Mouse (Mus musculus) stomach, embryonic 16.5 days (tissue): ENCODE results near the gene Grrp1. TPM values are rescaled to one million over a fixed set of nuclear protein-coding genes. Genes with fewer than 3 reads are reported as not detected.
A peak's percentile ranks its signal among the peaks of the same experiment; 100 is the strongest.

Experiments used
- ATAC-seq: fragments of 200-750 bp; cut with Nextera tagmentation; 2 replicates; pipeline ENCODE4 v1.8.0; 2017; ENCODE audit warnings: moderate number of reproducible peaks, moderate TSS enrichment; ENCODE audit not compliant: insufficient read depth, low FRiP score
- H3K27ac ChIP-seq: fragments of 300-500 bp; sonication (generic); 2 replicates; pipeline ENCODE4 v1.5.1; 2014; ENCODE audit warnings: low read length
- H3K27me3 ChIP-seq: fragments of 300-500 bp; sonication (generic); 2 replicates; pipeline ENCODE4 v1.6.1; 2014; ENCODE audit warnings: low read length, control low read depth, mixed read lengths; ENCODE audit not compliant: control insufficient read depth, insufficient read depth
- H3K36me3 ChIP-seq: fragments of 300-500 bp; sonication (generic); 2 replicates; pipeline ENCODE4 v1.6.1; 2014; ENCODE audit warnings: low read length; ENCODE audit not compliant: control insufficient read depth, insufficient read depth
- H3K4me1 ChIP-seq: fragments of 300-500 bp; sonication (generic); 2 replicates; pipeline ENCODE4 v1.6.1; 2014; ENCODE audit warnings: low read length, control low read depth, mixed read lengths; ENCODE audit not compliant: control insufficient read depth, insufficient read depth
- H3K4me2 ChIP-seq: fragments of 300-500 bp; sonication (generic); 2 replicates; pipeline ENCODE4 v1.6.1; 2014; ENCODE audit warnings: low read depth, low read length, mixed read lengths
- H3K4me3 ChIP-seq: fragments of 300-500 bp; sonication (generic); replicated peaks from 2 replicates; pipeline ENCODE4 v1.5.1; 2014; ENCODE audit warnings: mild to moderate bottlenecking, low read length
- H3K9ac ChIP-seq: fragments of 300-500 bp; sonication (generic); 2 replicates; pipeline ENCODE4 v1.6.1; 2014; ENCODE audit warnings: low read length
- H3K9me3 ChIP-seq: fragments of 300-500 bp; sonication (generic); replicated peaks from 2 replicates; pipeline ENCODE4 v1.6.1; 2016; ENCODE audit warnings: low read length, control low read depth; ENCODE audit not compliant: control insufficient read depth
- WGBS: fragments of 180-500 bp; shearing (Covaris S2); extraction: QIAGEN DNeasy Blood & Tissue Kit; methylation state at CpG from one replicate; pipeline ENCODE4 v1.1.7; 2014; 5-methylcytosine and 5-hydroxymethylcytosine counted together
- polyA plus RNA-seq: library from polyadenylated mRNA; unstranded; fragments of >200 nt; fragmentation: Nextera tagmentation; extraction: Ambion mirVana; gene quantifications from 2 replicates; pipeline ENCODE4 v1.2.1, GENCODE M21; 2015

The Grrp1 gene
- polyA plus RNA-seq, 1 experiment from 2014 or later, result 3.2 TPM

GRCm38 (mm10) chr4:134257198-134258009 lies 3.5 kb upstream of the Grrp1 start:
- ATAC-seq, result no peak
- no peak overlapping the region for H3K4me2 ChIP-seq
- no peaks in the 10 kb centered on the region for H3K9me3 ChIP-seq
- WGBS, result 32% methylated on average over 11 of the region's 11 CpGs
- H3K27me3 ChIP-seq, result peaks cover 10% of the 10 kb centered on the region
- H3K4me3 ChIP-seq, result no peak overlapping the region
- no peak overlapping the region for H3K9ac ChIP-seq
- no peaks in the 10 kb centered on the region for H3K36me3 ChIP-seq
- H3K27ac ChIP-seq, result no peak overlapping the region
- peaks cover 11% of the 10 kb centered on the region for H3K4me1 ChIP-seq

GRCm38 (mm10) chr4:134256407-134257197 lies 2.7 kb upstream of the Grrp1 start:
- Histone ChIP-seq H3K4me1 (peaks cover 19% of the 10 kb centered on the region), H3K27ac (peak overlapping the region; percentile 4; the same call in 1 of the 2 replicates), H3K27me3 (peaks cover 18% of the 10 kb centered on the region), H3K4me3 (no peak overlapping the region), H3K4me2 (no peak overlapping the region), H3K9ac (peak overlapping the region; percentile 2; the same call in 1 of the 2 replicates), H3K36me3 (no peaks in the 10 kb centered on the region), H3K9me3 (no peaks in the 10 kb centered on the region)
- peak; percentile 39 for ATAC-seq
- WGBS, result 28% methylated on average over 18 of the region's 19 CpGs

GRCm38 (mm10) chr4:134255854-134256253 lies 1.9 kb upstream of the Grrp1 start:
- 43% methylated on average over 4 of the region's 4 CpGs for WGBS
- Histone ChIP-seq H3K4me1 (peaks cover 26% of the 10 kb centered on the region), H3K27ac (no peak overlapping the region; the same call in 1 of the 2 replicates), H3K36me3 (no peaks in the 10 kb centered on the region), H3K9ac (no peak overlapping the region), H3K4me3 (no peak overlapping the region), H3K9me3 (no peaks in the 10 kb centered on the region), H3K4me2 (no peak overlapping the region), H3K27me3 (peaks cover 26% of the 10 kb centered on the region)
- ATAC-seq, result no peak

- whole genome bisulfite sequencing, result 45% methylated on average over 3 of the region's 3 CpGs
- no peak for ATAC-seq
- H3K4me1 ChIP-seq, result peaks cover 29% of the 10 kb centered on the region
Observed at GRCm38 (mm10) chr4:134254835-134255234, 929 bp upstream of the Grrp1 start.

GRCm38 (mm10) chr4:134252911-134253721 lies 790 bp downstream of the Grrp1 start:
- WGBS, result 30% methylated on average over 15 of the region's 15 CpGs
- H3K27ac ChIP-seq, result no peak overlapping the region
- peak overlapping the region; percentile 55 for H3K4me3 ChIP-seq
- no peaks in the 10 kb centered on the region for H3K9me3 ChIP-seq
- no peak for ATAC-seq
- no peaks in the 10 kb centered on the region for H3K36me3 ChIP-seq
- peaks cover 51% of the 10 kb centered on the region for H3K27me3 ChIP-seq
- H3K9ac ChIP-seq, result peak overlapping the region; percentile 55
- H3K4me2 ChIP-seq, result peak overlapping the region; percentile 99
- H3K4me1 ChIP-seq, result peaks cover 30% of the 10 kb centered on the region

More at GRCm38 (mm10) chr4:134254835-134255234, 929 bp upstream of the Grrp1 start:
- Histone ChIP-seq H3K9me3 (no peaks in the 10 kb centered on the region), H3K36me3 (no peaks in the 10 kb centered on the region), H3K4me3 (no peak overlapping the region), H3K9ac (no peak overlapping the region), H3K27me3 (peaks cover 36% of the 10 kb centered on the region), H3K27ac (no peak overlapping the region), H3K4me2 (no peak overlapping the region)

- Histone ChIP-seq H3K9ac (peak overlapping the region; percentile 71), H3K9me3 (no peaks in the 10 kb centered on the region), H3K4me2 (peak overlapping the region; percentile 99), H3K4me1 (peaks cover 30% of the 10 kb centered on the region), H3K27me3 (peaks cover 54% of the 10 kb centered on the region), H3K27ac (no peak overlapping the region), H3K36me3 (no peaks in the 10 kb centered on the region), H3K4me3 (peak overlapping the region; percentile 55)
- ATAC-seq, result no peak
- 24% methylated on average over 22 of the region's 22 CpGs for WGBS
Observed at GRCm38 (mm10) chr4:134252131-134252910, 1.6 kb downstream of the Grrp1 start.

- Histone ChIP-seq H3K9ac (peak overlapping the region; percentile 71), H3K27ac (no peak overlapping the region), H3K27me3 (peaks cover 62% of the 10 kb centered on the region), H3K9me3 (no peaks in the 10 kb centered on the region), H3K4me3 (peak overlapping the region; percentile 55), H3K36me3 (no peaks in the 10 kb centered on the region), H3K4me1 (peaks cover 30% of the 10 kb centered on the region), H3K4me2 (peak overlapping the region; percentile 99)
- WGBS, result 1% methylated on average over 91 of the region's 91 CpGs
- ATAC-seq, result no peak
Observed at GRCm38 (mm10) chr4:134251241-134252130, 2.4 kb downstream of the Grrp1 start.

GRCm38 (mm10) chr4:134250930-134251240 lies 3.0 kb downstream of the Grrp1 start:
- Histone ChIP-seq H3K4me2 (peak overlapping the region; percentile 99), H3K36me3 (no peaks in the 10 kb centered on the region), H3K4me3 (peak overlapping the region; percentile 55), H3K9ac (peak overlapping the region; percentile 71), H3K27ac (no peak overlapping the region), H3K4me1 (peaks cover 27% of the 10 kb centered on the region), H3K9me3 (no peaks in the 10 kb centered on the region), H3K27me3 (peaks cover 67% of the 10 kb centered on the region)
- WGBS, result 24% methylated on average over 10 of the region's 10 CpGs
- ATAC-seq, result no peak
